Mouse (Mus musculus) lung, postnatal 4 days (tissue): ENCODE measurements around the gene Tha1.

Experiments
- DNase-seq, 2 experiments: peaks; one replicate each; pipeline ENCODE4 v3.0.0; 2021

Gene Tha1

GRCm38 (mm10) chr11:117872861-117873608 lies at the start of gene Tha1:
TSS of gene Tha1 (minus strand) at chr11:117873481.
- peak; percentile 86 to 88 for DNase-seq

- DNase-seq, result no peak
These were observed 45.9 kb upstream of the Tha1 start for GRCm38 (mm10) chr11:117919211-117919610.

- DNase-seq, result no peak
These were observed 45.3 kb upstream of the Tha1 start for GRCm38 (mm10) chr11:117918541-117918940.

GRCm38 (mm10) chr11:117915837-117916236 lies 42.6 kb upstream of the Tha1 start:
- DNase-seq, result no peak

GRCm38 (mm10) chr11:117915341-117915740 lies 42.1 kb upstream of the Tha1 start:
- no peak for DNase-seq

- DNase-seq, result no peak
These were observed 41.2 kb upstream of the Tha1 start for GRCm38 (mm10) chr11:117914531-117914930.

GRCm38 (mm10) chr11:117912684-117913352 lies 39.5 kb upstream of the Tha1 start:
- peak; percentile 89 to 91 for DNase-seq

- DNase-seq, result no peak
These were observed 36.1 kb upstream of the Tha1 start for GRCm38 (mm10) chr11:117909337-117909736.

- no peak for DNase-seq
These were observed 31.2 kb upstream of the Tha1 start for GRCm38 (mm10) chr11:117904442-117904841.

- peak in 1 of 2 experiments; percentile 38 for DNase-seq
These were observed 29.0 kb upstream of the Tha1 start for GRCm38 (mm10) chr11:117902282-117902681.

GRCm38 (mm10) chr11:117896533-117896932 lies 23.3 kb upstream of the Tha1 start:
- DNase-seq, result no peak

- no peak for DNase-seq
These were observed 21.4 kb upstream of the Tha1 start for GRCm38 (mm10) chr11:117894676-117895075.

GRCm38 (mm10) chr11:117892199-117892598 lies 18.9 kb upstream of the Tha1 start:
- peak in 1 of 2 experiments; percentile 42 for DNase-seq

- no peak for DNase-seq
These were observed 18.4 kb upstream of the Tha1 start for GRCm38 (mm10) chr11:117891581-117892175.

- DNase-seq, result peak; percentile 49 to 68
These were observed 17.4 kb upstream of the Tha1 start for GRCm38 (mm10) chr11:117890519-117891282.

GRCm38 (mm10) chr11:117889887-117890340 lies 16.6 kb upstream of the Tha1 start:
- no peak for DNase-seq

GRCm38 (mm10) chr11:117888853-117889822 lies 15.9 kb upstream of the Tha1 start:
- DNase-seq, result peak; percentile 45 to 66

- DNase-seq, result no peak
These were observed 15.0 kb upstream of the Tha1 start for GRCm38 (mm10) chr11:117888168-117888852.

- DNase-seq, result peak in 1 of 2 experiments; percentile 55
These were observed 12.7 kb upstream of the Tha1 start for GRCm38 (mm10) chr11:117886000-117886399.

GRCm38 (mm10) chr11:117882208-117882607 lies 8.9 kb upstream of the Tha1 start:
- peak; percentile 52 to 73 for DNase-seq

GRCm38 (mm10) chr11:117881787-117882186 lies 8.5 kb upstream of the Tha1 start:
- peak; percentile 77 to 82 for DNase-seq
